Mouse (Mus musculus): ENCODE data around the gene Dedd.
"Not testable (repeated sequence)": the region's sequence is repeated elsewhere in the genome, so short reads cannot be mapped to it uniquely, and the experiment has no call there.

The Dedd gene

DNA sequence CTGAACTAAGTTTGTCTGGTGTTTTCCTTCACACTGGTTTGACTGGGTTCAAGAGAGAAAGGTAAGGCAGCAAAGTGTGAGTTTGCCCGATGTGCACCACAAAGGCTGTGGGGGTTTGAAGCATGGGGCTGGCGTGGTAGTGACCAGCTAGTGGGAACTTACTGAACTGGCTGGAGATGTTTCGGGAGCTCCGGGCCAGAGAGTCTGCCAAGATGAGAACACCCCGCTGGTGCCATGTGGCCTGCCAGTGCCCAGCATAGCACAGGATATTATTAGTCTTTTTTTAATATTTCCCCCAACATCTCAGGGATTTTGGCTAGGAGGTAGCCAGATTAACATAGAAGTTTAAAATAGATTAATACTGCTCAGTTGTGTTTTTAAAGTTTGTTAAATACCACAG is 8.8 kb upstream of the Dedd start:
- no peak for DNase-seq

DNA sequence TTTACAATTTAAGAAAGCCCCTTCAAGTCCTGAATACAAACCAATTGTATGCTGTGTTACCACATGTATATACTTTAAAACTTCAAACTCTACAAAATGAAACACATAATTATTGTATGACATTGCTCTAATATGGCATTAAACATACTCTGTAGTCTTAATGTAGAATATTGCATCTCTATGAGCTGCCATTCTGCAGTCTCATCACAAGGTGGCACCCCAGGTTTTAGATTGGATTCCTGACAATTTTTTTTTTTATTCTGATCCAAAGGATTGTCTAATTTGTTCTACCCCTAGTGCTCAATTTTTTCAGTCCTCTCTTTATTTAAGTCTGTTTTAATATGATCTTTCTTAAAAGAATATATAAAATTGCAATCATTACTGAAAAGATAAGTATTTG is 7.5 kb upstream of the Dedd start:
- peak; percentile 39 for DNase-seq

DNA sequence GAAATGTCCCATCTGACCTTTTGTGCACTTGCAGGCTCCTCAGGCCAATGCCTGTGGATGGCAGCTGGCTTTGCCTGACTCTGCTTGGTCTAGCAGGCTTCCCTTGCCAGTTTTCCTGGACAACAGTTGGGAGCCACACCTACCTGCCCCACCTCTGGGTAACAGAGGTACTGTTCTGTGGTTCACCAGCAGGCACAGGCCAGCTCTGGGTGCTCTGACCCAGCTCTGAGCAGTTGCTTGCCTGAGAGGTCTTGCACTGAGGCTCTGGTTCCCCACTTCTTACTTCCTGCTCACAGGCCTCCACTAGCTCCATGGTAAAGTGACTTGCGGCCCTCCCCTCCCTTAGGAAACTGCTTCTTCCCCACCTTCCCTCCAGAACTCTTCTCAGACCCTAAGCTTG is 6.9 kb upstream of the Dedd start:
- DNase-seq: no peak

DNA sequence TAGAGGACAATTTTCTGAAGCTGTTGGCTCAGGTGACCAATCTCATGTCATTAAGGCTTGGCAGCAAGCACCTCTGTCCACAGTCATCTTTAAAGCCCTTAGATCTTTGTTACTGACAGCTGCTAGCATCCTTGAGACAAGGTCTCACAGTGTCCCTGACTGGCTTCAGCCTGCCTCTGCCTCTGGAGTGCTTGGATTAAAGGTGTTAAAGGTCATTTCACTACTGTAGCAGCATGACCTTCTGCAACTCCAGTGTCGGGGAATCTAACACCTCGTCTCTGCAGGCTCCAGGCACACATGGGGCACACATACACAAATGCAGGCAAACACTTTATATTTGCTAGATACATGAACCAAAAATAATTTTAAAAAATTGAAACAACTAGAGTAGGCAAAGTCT is 3.4 kb upstream of the Dedd start:
- DNase-seq: no peak

DNA sequence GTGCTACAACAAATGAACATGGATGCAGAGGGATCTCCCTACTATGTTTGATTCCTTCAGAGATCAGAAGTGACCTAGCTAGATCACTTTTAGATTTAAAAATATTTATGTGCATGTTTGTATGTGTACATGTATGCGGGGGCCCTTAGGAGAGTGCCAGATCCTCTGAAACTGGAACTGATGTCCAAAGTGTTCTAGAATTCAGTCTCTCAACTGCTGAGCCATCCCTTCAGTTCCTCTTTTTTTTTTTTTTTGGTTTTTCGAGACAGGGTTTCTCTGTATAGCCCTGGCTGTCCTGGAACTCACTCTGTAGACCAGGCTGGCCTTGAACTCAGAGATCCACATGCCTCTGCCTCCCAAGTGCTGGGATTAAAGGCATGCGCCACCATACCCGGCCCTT is 2.4 kb upstream of the Dedd start:
- not testable (repeated sequence) for DNase-seq

DNA sequence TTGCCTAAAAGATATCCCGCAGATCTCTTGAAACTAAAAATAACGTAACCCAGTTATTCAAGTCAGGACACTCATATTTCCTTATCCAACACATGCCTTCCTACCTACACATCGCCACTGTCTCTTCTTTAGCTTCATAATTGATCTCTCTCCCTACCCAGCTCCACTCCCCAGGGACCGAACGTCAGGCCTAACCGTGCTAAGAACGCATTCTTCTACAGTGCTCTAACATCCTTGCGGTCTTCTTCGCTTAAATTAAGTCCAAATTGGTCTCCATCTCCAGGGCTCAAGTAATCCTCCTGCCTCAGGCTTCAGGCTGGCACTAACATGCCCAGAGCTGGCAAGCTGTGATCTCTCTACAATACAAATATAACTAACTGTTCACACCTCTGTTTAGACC is 701 bp upstream of the Dedd start:
- DNase-seq: peak; percentile 7

DNA sequence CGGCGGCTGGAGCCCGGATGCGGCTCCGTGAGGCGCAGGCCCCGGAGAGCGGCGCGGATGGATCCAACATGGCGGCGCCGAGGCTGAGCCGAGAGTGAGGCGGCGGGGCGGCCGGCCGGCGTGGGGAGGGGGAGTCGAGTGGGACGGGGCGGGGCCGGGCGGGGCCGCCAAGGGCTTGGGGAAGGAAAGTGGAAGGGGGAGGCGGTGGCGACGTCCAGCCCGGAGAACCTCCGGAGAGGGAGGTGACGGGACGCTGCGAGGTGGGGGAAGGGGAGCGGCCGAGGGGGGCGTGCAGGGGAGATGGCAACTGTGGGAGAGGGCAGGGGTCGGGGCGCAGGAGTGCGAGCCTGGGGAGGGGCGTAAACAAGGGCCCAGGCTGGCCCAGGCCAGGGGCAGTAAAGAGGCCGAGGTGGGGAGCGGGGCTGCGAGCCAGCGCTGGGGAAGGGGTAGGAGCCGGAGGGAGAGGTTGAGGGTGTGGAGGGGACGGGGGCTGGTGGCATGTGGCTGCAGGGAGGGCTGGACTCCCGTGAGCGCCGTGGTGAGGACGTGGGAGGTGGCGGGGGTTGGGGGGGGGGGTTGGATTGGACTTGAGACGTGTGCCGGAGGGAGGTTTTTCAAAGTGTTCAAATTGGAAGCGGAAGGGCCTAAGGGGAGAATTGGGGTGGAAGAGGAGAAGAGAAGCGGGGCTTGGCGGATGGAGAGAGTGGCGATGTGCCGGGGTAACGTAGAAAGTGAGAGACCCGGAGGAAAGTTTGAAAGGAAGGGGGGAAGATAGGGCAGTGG is 679 bp downstream of the Dedd start:
- peak; percentile 88 for DNase-seq

- no peak for DNase-seq
These were observed 1.2 kb downstream of the Dedd start for GRCm38 (mm10) chr1:171330216-171330560.

DNA sequence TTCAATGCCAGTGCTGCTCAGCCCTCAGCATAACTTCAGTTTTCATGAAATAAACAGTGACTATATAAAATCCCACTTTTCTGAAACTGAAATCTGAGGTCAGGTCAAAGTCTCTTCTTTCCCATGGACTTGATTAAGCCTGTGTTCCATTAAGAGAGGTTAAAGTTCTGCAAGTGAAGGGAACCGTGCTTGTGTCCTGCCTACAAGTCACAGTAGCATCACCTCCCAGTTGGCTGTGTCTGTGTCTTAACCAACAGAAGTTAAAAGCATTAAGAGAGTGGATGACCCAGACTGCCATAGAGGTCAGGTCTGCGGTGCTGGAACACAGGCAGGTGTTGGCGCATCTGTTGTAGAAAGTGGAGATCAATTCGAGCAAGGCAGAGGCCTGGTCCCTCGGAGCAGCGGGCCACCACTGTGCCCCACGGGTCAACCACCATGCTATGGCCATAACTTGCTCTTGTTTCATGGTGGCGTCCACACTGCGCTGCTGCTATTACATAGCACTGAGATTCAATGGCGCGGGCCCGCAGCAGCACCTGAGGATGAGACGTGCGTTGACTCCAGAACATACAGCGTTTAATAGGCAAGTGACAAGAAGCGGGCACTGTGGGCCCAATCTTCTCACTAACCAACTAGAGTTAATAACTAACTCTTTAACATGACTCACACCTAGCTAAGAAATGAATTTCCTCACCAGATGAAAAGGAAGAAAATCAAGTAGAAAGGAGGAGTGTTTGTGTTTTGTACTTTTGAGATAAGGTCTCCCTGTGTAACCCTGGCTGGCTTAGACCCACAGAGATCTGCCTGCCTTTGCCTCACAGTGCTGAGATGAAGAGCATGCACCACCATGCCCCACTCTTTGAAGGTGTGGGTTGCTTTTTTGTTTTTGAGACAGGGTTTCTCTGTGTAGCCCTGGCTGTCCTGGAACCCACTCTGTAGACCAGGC is 13.6 kb downstream of the Dedd start:
- DNase-seq: no peak

GRCm38 (mm10) chr1:171343922-171344677 is 15.2 kb downstream of the Dedd start:
- DNase-seq: no peak

- DNase-seq: no peak
These were observed 15.8 kb downstream of the Dedd start for GRCm38 (mm10) chr1:171344715-171345114.

GRCm38 (mm10) chr1:171345225-171346094 is 16.5 kb downstream of the Dedd start, which contains the start of the genes Nit1 and Pfdn2:
Gene Nit1, minus strand, starts transcription at chr1:171345646.
Gene Pfdn2, plus strand, starts transcription at chr1:171345670.
- peak; percentile 93 for DNase-seq

- DNase-seq: no peak
These were observed 17.1 kb downstream of the Dedd start for GRCm38 (mm10) chr1:171346095-171346450.

GRCm38 (mm10) chr1:171348665-171349064 is 19.7 kb downstream of the Dedd start:
- DNase-seq: no peak

- no peak for DNase-seq
These were observed 20.3 kb downstream of the Dedd start for GRCm38 (mm10) chr1:171349210-171349609.

- peak; percentile 65 for DNase-seq
These were observed 26.9 kb downstream of the Dedd start for GRCm38 (mm10) chr1:171355812-171356340.

DNA sequence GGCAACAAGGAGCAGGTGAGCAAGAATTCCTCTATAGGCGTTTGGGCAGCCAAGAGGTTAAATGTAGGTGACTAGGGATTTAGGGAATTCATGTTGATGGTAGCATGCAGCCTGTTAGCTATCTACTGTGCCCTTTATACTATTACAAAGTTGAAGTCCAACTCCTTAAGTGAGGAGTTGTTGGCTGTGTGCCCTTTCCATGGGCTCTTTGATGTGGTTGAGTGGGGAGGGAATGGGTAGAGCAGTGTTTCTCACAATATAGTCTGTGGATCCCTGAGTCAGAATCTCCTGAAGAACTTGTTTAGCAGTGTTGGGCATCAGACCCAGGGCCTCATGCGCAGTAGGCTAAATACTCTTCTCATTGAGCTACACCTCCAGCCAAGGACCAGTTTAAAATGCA is 27.9 kb downstream of the Dedd start:
- DNase-seq: no peak

GRCm38 (mm10) chr1:171358421-171358820 is 29.5 kb downstream of the Dedd start:
- peak; percentile 59 for DNase-seq

DNA sequence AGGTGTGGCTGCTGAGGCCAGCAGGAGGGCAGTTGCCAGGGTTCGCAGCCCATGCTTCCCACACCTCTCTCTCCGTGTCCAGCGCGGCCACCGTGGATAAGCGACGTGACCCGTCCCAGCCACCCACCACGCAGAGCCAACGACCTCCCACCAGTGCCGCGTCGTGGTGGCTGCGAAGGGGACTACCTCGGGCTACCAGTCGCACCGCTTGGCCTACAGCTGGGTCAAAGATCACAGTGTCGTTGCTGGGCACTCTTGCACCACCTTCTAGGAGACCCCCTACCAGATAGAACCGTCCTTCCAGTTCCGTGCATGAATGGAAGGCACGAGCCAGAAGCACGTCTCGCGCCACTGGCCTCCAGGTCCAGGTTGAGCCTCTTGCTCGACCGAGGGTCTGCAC is 31.3 kb downstream of the Dedd start:
- DNase-seq: no peak

- DNase-seq: peak; percentile 91
These were observed 31.7 kb downstream of the Dedd start, which contains the start of gene Klhdc9 for GRCm38 (mm10) chr1:171360656-171361055. Gene Klhdc9, minus strand, starts transcription at chr1:171360798.

Data from thymus, postnatal 14 days (tissue).